Mouse (Mus musculus): ENCODE measurements around the gene Spon2.

GRCm38 (mm10) chr5:33200071-33200470 lies 18.2 kb downstream of the Spon2 start:
- TF ChIP-seq CTCF (IDR thresholded peaks at IDR 0.05; ENCODE audit: low read depth) (no peak), EP300 (IDR thresholded peaks at IDR 0.05; ENCODE audit: low read depth) (no peak)
